Mouse (Mus musculus): ENCODE results near the gene Car8.
"Not testable (repeated sequence)": the region's sequence is repeated elsewhere in the genome, so short reads cannot be mapped to it uniquely, and the experiment has no call there.

The Car8 gene

DNA sequence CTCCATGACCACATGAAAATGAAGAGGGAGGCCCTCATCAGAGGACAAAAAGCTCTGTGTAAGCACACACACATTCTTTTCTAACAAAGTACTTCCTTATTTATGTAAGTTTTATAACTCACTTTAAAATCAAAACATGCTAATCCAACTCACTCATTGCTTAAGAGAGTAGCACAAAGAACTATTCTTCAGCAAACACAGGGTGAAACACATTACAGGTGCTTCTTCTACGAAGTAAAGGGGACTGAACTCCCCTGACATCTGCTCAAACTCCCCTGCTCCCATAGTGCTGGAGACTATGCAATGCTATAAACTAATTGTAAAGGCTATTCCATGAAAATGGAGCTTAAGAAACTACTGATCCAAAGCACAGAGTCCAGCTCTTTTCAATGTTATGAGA is 35.5 kb downstream of the Car8 start:
- DNase-seq (ENCODE audit: inconsistent ontology term) = no peak

DNA sequence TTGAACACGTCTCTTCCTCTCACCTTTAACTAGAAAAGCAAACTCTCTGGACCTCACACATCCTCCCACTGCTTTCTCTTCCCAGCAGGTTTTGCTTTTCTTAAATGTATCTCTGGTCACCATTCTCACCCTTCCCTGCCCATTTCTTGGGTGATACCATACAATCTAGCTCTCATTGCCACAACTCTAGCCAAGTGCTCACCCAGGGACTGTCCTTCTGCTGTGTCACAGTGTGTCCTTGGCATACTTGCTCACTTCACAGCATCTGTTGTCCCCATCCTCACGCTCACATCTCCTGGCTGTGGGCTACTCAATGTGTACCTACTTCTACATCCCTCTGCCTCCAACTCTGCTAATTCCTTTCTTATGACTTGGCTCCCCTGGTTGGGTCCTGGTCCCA is 37.2 kb downstream of the Car8 start:
- no peak for DNase-seq (ENCODE audit: inconsistent ontology term)

DNA sequence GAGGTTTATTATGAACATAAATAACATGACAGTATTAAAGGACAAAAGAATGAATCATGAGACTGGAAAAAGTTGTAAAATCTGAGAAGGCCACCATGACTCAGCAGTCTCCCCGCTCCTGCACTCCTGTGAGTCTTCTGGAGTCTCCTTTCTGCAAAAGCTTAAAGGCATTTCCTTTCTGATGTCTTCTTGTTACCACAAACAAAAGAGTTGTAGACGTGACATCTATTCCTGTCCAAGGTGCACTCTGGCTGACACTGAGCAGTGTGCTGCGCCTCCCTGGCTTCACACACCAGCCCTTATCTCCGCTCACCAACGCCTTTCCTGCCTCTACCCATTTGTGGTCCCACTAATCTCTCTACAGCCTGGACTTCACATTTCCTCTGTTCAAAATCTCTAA is 38.8 kb downstream of the Car8 start:
- no peak for DNase-seq (ENCODE audit: inconsistent ontology term)

DNA sequence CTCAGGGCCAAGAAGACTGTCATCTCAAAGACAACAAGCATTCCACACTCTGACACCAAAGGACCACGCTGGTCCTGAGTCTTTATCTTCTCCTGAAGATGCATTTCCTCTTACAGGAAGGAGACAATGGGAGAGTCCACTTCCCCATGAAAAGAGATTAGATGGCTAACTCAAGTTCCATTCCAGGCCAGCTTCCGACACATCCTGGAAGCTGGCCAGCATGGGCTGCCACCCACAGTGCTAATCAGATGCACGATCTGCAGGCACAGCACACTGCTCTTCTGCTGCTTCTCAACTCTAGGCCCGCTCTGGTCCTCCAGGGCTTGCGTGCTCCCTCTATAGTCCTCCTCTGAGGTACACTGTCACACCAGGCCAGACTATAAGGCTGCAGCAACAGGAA is 40.8 kb downstream of the Car8 start:
- DNase-seq (ENCODE audit: inconsistent ontology term) = no peak

DNA sequence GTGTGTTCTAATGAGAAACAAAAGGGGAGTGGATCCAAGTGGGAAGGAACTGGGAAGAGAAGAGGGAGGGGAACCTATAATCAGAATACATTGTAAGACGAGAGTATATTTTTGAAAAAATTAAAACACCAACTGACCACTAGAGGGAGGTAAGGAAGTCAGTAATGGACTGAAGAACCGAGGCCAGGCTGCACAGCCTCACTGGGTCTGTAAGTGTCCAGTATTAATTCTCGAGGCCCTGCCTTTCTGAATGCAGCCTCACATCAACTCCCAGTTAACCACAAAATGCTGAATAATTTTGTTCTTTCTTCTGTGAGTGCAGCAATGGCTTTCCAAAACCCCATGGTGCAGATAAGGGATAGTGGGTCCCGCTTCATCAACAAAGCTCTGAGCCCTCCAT is 48.4 kb downstream of the Car8 start:
- DNase-seq (ENCODE audit: inconsistent ontology term) = no peak

DNA sequence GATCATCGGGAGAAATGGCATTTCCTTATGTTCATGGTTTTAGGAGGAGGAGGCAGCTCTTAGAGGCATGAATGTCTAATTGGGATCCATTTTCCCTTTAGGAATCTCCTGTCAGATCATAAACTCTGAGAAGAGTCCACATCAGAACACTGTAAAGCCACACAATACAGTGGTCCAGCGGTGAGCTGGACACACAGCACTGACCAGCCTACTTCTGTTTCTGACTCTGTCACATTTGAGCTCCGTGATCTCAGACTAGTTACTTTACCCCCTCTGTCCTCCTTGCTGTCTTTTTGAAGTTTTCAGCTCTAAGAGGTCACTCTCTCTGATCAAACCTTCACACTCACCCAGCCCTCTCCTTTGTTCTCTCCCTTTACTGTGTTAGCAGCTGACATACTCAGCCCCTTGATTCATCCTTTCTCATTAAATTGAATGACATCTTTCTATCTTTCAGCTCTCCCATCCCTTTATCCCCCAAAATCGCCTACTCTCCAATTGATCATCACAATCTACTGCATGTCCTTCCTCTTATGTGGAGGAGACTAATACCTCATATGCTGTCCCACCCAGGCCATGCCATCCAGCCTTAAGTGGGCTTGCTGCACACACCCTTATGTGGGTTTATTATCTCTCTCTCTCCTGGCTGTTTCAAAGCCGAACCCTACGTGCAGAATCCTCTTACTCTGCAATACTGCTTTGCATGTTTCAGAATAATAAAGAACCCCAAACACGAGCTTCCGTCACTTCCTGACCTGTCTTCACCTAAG is 51.7 kb downstream of the Car8 start:
- no peak for DNase-seq (ENCODE audit: inconsistent ontology term)

DNA sequence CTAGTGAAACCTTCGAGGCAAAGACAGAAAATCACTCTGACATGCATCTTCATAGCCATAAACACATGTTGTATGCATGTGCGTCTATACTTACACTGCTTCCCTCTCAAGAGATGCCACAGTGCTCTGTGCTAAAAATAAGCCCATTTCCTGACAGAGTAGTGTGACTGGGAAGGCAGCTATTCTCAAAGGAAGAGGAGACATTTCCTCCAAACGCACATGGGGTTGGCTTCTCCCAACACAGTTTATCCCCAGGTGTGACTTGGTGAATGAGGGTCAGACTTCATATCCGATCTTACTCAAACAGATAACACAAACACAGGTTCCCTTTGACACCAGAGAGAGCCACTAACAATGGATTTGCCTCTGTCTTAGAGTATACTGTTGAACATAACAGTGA is 58.3 kb downstream of the Car8 start:
- no peak for DNase-seq (ENCODE audit: inconsistent ontology term)

DNA sequence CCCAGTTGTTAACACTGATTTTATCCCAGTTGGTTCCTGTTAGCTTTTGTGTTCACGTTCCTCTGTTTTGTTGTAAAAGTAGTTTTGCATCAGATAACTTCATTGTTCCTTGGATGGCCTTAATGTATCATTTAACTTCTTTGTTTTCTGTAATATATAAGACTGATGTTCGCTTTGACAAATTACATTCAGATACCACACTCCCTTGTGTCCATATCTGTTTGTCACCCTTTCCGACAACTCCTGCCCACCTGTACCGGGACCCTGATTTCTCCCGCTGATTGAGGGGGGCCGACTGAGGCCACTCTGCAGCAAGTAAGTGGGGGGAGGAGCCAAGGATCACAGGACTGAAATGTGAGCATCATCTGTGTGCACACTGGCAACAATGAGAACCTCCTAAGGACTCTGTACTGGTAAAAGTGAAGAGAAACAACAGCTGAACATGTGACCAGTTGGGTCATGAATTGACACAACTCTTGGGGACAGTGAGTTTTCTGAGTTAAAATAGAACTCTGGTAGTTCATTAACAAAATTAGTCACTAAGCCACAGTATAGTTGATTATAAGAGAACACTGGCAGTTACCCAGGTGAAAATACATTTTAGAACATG is 84.1 kb downstream of the Car8 start:
- DNase-seq (ENCODE audit: inconsistent ontology term) = no peak

DNA sequence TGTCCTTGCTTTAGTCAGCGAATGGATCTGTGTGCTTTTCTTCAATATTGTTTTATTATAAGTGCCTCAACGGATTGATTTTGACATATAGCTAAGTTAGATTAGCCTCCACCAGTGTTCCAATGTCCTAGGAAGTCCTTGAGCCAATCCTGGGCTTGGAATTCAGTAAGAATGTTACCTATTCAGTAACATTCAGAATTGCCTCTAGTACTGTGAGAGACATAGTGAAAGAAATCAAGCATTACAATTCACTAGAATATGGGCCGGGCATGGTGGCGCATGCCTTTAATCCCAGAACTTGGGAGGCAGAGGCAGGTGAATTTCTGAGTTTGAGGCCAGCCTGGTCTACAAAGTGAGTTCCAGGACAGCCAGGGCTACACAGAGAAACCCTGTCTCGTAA is 84.9 kb downstream of the Car8 start:
- DNase-seq (ENCODE audit: inconsistent ontology term) = not testable (repeated sequence)

DNA sequence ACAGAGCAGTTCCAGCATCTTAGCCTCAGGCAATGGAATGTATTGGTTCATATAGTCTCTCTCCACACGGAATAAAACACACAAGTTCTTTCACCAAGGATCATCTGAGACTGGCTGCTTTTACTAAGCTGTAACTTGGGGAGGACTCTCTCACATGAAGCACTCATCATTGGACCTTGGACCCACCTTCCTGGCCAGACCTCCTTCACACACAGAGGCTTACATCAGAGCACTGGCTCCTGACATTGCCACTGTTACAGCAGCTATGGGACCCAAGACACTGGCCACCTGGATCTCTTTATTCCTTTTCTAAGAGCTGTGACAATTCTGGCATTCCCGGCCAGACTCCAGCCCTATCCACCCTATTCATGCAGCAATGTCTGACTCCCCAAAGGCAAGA is 101.4 kb downstream of the Car8 start:
- DNase-seq (ENCODE audit: inconsistent ontology term) = no peak

DNA sequence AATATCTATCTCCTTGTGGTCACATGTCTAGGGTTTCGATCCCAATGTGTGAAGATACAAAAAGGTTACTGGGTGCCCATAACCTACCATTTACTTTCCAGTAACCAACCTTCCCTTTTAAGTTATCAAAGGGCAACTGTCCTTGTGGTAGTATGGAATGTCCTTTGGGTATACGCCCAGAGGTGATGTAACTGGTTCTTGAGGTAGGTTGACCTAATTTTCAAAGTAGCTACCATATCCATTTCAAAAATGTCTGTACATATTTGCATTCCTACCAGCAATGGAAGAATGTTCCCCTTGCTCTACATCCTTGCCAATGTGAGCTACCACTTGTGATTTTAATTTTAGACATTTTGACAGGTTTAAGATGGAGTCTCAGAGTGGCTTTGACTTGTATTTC is 106.8 kb downstream of the Car8 start:
- DNase-seq (ENCODE audit: inconsistent ontology term) = peak; percentile 45

DNA sequence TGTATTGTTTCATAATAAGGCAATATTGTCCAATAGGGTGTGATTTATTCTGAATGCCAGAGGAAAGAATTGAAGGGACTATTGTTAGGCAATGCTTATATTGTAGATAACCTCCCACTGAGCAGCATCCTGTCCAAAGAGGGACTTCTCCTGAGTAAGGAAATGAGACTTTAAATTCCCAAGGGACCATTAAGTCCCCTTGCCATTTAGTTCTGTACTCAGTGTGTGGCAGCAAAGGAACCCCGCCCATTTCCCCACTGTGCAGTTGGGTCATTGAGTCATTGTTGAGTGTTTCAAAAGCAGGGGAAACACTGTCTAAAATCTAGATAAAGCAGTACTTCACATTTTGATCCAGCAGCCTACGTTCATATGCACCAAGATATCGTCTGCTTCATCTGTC is 125.3 kb downstream of the Car8 start:
- no peak for DNase-seq (ENCODE audit: inconsistent ontology term)

DNA sequence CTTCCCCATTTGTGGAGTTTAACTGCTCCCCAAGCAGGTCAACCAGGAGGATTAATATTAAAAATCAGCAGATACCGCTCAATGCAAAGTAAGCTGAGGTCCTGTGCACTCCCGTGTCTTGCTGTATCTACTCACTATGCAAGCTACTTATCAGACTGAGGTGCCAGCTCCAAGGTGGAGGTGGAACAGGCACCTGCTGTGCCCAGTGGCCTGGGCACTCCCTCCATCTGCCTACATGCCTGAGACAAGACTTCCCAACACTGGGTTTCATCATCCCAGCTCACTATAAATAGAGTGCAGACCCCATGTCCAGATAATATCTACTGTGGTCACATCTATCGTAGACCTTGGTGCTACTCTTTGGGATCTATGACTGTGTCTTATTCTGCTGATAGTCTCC is 127.0 kb downstream of the Car8 start:
- DNase-seq (ENCODE audit: inconsistent ontology term) = no peak

DNA sequence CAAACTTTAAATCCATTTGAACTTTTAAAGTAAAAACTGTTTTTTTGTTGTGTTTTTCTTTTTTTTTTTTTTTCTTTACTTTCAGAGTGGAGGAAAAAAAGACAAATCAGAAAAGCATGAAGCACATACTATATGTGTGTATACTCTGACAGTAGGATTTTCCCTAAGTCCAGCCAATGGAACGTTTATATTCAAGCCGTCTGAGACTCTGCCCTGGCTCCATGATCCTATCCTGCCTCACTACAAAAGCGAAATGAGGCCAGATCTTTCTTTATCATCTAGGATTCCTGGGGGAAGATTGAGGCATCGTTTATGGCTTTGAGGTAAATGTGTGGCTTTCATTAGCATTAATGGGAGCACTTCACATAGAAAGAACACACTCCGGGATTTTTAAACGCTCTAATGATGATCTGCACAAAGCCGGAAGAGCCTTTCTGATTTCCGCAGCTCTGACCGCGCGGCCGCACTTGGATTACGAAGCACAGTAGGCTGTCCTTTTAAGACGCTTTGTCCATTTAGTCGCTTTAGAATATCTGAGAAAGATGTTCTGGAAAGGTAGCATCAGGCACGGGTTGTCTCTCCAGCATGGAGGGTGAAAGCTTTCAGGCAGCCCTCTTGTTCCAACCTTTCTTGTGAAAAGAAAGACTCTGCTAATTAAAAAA is 128.8 kb downstream of the Car8 start:
- DNase-seq (ENCODE audit: inconsistent ontology term) = no peak

DNA sequence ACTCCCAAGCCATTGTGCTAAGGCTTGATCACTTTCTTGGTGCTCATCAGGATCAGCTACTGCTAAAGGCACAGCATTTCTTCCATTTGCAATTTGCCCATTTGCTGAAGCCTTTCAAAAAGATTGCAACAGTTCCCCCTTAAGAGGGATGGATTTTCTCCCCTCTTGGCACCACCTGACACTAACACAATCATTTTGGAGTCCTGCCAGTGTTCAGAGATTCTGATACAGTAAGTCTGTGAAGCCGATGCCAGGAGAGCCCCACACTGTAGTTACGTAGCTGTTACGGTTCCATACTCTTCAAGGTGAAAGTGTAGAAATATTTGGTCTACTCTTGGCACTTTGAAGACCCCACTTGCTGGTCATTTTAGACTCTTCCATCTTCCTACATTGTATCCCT is 137.4 kb downstream of the Car8 start:
- no peak for DNase-seq (ENCODE audit: inconsistent ontology term)

DNA sequence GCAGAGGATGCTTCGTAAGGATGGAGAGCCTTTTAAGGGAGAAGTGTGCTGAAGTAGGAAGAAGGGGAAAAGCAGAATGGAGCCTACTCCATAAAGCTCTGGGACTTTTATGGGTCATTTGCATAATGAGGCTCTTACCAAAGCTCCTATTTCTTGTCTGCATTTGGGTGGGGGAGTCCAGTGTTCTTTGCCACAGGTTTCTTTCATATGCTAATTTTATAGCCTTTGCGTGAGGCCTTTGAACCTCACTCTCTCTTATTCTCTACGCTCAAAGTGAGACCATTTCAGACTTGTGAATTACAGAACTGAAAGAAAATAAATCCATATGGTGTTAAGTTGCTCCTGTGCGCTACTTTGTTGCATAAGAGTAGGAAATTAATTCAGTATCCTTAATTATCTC is 140.8 kb downstream of the Car8 start:
- DNase-seq (ENCODE audit: inconsistent ontology term) = no peak

DNA sequence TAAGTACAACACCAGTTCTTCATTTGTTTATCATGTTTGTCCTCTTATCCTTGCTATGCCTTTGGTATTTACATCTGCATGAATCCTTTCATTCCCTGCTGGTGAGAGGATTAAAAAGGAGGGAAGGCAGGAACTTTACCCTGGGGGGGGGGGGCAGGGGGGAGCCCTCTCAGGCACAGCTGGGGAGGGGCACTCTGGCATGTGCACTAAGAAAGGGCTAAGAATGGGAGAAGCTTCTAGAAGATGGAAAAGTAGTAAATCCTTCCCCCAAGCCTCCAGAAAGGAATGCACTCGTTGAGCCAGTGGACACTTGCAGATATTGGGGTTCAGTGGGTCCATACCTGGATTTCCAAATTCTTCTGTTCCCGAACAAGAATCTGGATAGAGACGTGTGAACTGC is 141.2 kb downstream of the Car8 start:
- DNase-seq (ENCODE audit: inconsistent ontology term) = no peak

DNA sequence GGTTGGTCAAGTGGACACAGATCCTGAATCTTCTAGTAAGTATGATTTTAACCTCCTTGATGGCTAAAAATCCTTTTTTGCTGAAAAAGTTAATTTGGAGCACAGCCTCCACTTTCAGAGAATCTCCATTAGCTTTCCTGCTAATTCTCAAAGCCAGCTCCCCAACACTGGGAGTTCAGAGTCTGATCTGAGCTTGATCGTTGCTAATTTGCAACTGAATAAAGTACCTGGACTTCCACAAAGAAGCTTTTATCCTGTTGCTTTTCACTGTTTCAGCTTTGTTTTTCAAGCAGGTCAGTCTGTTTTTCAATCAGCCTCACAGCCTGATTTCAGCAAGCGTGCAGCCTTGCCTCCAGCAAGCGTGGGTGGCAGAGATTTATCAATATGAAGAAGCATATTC is 145.3 kb downstream of the Car8 start:
- DNase-seq (ENCODE audit: inconsistent ontology term) = not testable (repeated sequence)

All from Muller cell, postnatal 12 days (primary cell).